ENCODE assay signal across 9 mouse cellular contexts in the genomic region with DNA sequence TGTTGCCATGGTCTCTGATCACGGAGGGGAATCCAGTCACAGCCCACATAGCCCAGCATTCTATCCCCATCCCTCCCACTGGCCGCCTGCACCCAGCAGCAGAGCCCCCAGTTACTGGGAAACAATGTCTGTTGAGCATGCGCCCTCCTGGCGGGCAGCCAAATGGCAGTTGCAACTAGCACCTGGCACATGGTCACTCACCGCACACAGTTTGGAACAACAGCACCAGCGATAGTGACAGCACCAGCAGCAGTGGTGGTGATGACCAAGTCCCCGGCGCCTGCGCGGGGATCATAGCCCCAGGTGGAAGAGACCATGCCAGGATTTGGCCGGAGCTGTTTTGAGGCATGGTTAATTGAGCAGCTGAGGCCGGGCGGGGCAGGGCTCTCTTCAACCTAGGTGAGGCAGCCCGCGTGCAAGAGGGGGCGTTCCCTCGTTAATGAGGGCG. TPM values are rescaled to one million over a fixed set of nuclear protein-coding genes. Genes with fewer than 3 reads are reported as not detected.
A peak's percentile ranks its signal among the peaks of the same experiment; 100 is the strongest.
DNase-seq lines count a peak whose midpoint lies in the region; ATAC-seq and TF ChIP-seq lines count a peak whose summit lies in the region.
"Had no signal": no experiment of that assay in that cellular context is flagged by ENCODE, and none has a peak within 500 bp of the region (broad histone marks: within the 10 kb centered on the region; RNA-seq: fewer than 3 reads in every experiment).

Gene Cd55b (minus strand): TSS at position 346 of the 448 bp plus-strand sequence.

- peaks cover 7% of the 10 kb centered on the region; the same call in 1 of the 2 replicates for H3K4me1 ChIP-seq in E14TG2a.4 (replicated peaks; ENCODE audit: low read depth, low read length)
- H3K4me1 ChIP-seq in embryonic facial prominence, embryonic 11.5 days (ENCODE audit: control insufficient read depth, insufficient read depth, low read length), result no peaks in the 10 kb centered on the region
- H3K4me1 ChIP-seq in hindbrain, embryonic 14.5 days (replicated peaks; ENCODE audit: control insufficient read depth, insufficient read depth, low read length), result no peaks in the 10 kb centered on the region
- H3K4me1 ChIP-seq in limb, embryonic 11.5 days (ENCODE audit: control insufficient read depth, insufficient read depth, low read length), result 0 out of 2 replicates have a peak, but pooled peaks cover 3% of the 10 kb centered on the region

- no peak for TF ChIP-seq CTCF in E14TG2a.4 (conservative IDR thresholded peaks at IDR 0.05; ENCODE audit: low read length)

- peak; percentile 6 to 12 for DNase-seq in frontal cortex, postnatal 10 days (ENCODE audit: low spot score in 2 of 2)
- no peak for DNase-seq in frontal cortex, adult 2 months (ENCODE audit: extremely low spot score in 1 of 2, low spot score in 1 of 2)
- DNase-seq in embryonic facial prominence, embryonic 11.5 days (ENCODE audit: low spot score), result no peak
- no peak for DNase-seq in hindbrain, embryonic 14.5 days (ENCODE audit: low spot score)
- peak; percentile 23 for DNase-seq in limb, embryonic 11.5 days (ENCODE audit: low spot score)
- DNase-seq in ovary, postnatal 14 days (ENCODE audit: low spot score), result peak; percentile 37

- peak within 1 kb of the TSS; percentile 49 for H3K4me3 ChIP-seq in E14TG2a.4 (replicated peaks; ENCODE audit: low read length)
- no peak within 1 kb of the TSS for H3K4me3 ChIP-seq in embryonic facial prominence, embryonic 11.5 days (ENCODE audit: low read depth, low read length)
- H3K4me3 ChIP-seq in hindbrain, embryonic 14.5 days (replicated peaks; ENCODE audit: low read length), result no peak within 1 kb of the TSS
- H3K4me3 ChIP-seq in limb, embryonic 11.5 days (ENCODE audit: low read depth, low read length), result no peak within 1 kb of the TSS
- H3K4me3 ChIP-seq: myocyte had no signal

- H3K9ac ChIP-seq in embryonic facial prominence, embryonic 11.5 days (replicated peaks; ENCODE audit: low read length), result no peak within 1 kb of the TSS
- no peak within 1 kb of the TSS for H3K9ac ChIP-seq in hindbrain, embryonic 14.5 days
- H3K9ac ChIP-seq in limb, embryonic 11.5 days (ENCODE audit: low read length), result no peak within 1 kb of the TSS

- H3K4me2 ChIP-seq in embryonic facial prominence, embryonic 11.5 days (ENCODE audit: low read depth, low read length), result no peak within 1 kb of the TSS
- no peak within 1 kb of the TSS for H3K4me2 ChIP-seq in hindbrain, embryonic 14.5 days (replicated peaks)
- H3K4me2 ChIP-seq in limb, embryonic 11.5 days (ENCODE audit: low read depth, severe bottlenecking), result no peak within 1 kb of the TSS

- WGBS in embryonic facial prominence, embryonic 11.5 days, result 61% methylated on average over 18 of the region's 18 CpGs
- 51% methylated on average over 18 of the region's 18 CpGs for WGBS in hindbrain, embryonic 14.5 days
- WGBS in limb, embryonic 11.5 days, result 48% methylated on average over 18 of the region's 18 CpGs

- no peak within 1 kb of the TSS for H3K27ac ChIP-seq in embryonic facial prominence, embryonic 11.5 days (replicated peaks; ENCODE audit: low read depth, low read length)
- no peak within 1 kb of the TSS for H3K27ac ChIP-seq in hindbrain, embryonic 14.5 days
- H3K27ac ChIP-seq in limb, embryonic 11.5 days (replicated peaks; ENCODE audit: low read depth, low read length), result no peak within 1 kb of the TSS

- no peaks in the 10 kb centered on the region for H3K9me3 ChIP-seq in E14TG2a.4 (ENCODE audit: low read length)
- no peaks in the 10 kb centered on the region for H3K9me3 ChIP-seq in embryonic facial prominence, embryonic 11.5 days (replicated peaks; ENCODE audit: control insufficient read depth, low read length)
- no peaks in the 10 kb centered on the region for H3K9me3 ChIP-seq in hindbrain, embryonic 14.5 days (ENCODE audit: control insufficient read depth, low read length)
- no peaks in the 10 kb centered on the region for H3K9me3 ChIP-seq in limb, embryonic 11.5 days (ENCODE audit: control insufficient read depth, low read length)

- no peaks in the 10 kb centered on the region for H3K36me3 ChIP-seq in E14TG2a.4 (ENCODE audit: insufficient read depth, low read length)
- H3K36me3 ChIP-seq in embryonic facial prominence, embryonic 11.5 days (replicated peaks; ENCODE audit: control insufficient read depth, insufficient read depth, low read depth, low read length), result no peaks in the 10 kb centered on the region
- H3K36me3 ChIP-seq in hindbrain, embryonic 14.5 days (replicated peaks; ENCODE audit: control insufficient read depth, insufficient read depth), result no peaks in the 10 kb centered on the region
- H3K36me3 ChIP-seq in limb, embryonic 11.5 days (ENCODE audit: control insufficient read depth, insufficient read depth, low read length), result no peaks in the 10 kb centered on the region

- 0 out of 2 replicates have a peak, but pooled peaks have one; percentile 29 for ATAC-seq in embryonic facial prominence, embryonic 11.5 days (replicated peaks; ENCODE audit: insufficient number of reproducible peaks, low FRiP score, low TSS enrichment, low read depth)
- peak; percentile 48; the same call in 1 of the 2 replicates for ATAC-seq in hindbrain, embryonic 14.5 days (ENCODE audit: low FRiP score)
- ATAC-seq in limb, embryonic 11.5 days (ENCODE audit: insufficient number of reproducible peaks, low FRiP score, low TSS enrichment, low read depth), result no peak
- no peak for ATAC-seq in activated CD4-positive, CD25-positive, alpha-beta regulatory T cell, adult 4 months

- peaks cover 9% of the 10 kb centered on the region; the same call in 1 of the 2 replicates for H3K27me3 ChIP-seq in E14TG2a.4 (ENCODE audit: insufficient read depth, low read length)
- no peaks in the 10 kb centered on the region for H3K27me3 ChIP-seq in embryonic facial prominence, embryonic 11.5 days (ENCODE audit: control insufficient read depth, insufficient read depth, low read length)
- no peaks in the 10 kb centered on the region for H3K27me3 ChIP-seq in hindbrain, embryonic 14.5 days (ENCODE audit: control insufficient read depth, insufficient read depth, low read length)
- H3K27me3 ChIP-seq in limb, embryonic 11.5 days (ENCODE audit: control insufficient read depth, insufficient read depth, low read length), result no peaks in the 10 kb centered on the region

RNA-seq across cellular contexts. Expression of gene Cd55b, which starts in this region (rescaled TPM):
- polyA plus RNA-seq in frontal cortex, adult 2 months (2012; rRNA removed), result not detected in 2 replicates
- not detected in 2 replicates for polyA plus RNA-seq in embryonic facial prominence, embryonic 11.5 days (2014; fragmentation: Nextera tagmentation; extraction: Ambion mirVana)
- not detected in 2 replicates for polyA plus RNA-seq in hindbrain, embryonic 14.5 days (2014; fragmentation: Nextera tagmentation; extraction: Ambion mirVana)
- polyA plus RNA-seq in limb, embryonic 11.5 days (2014; fragmentation: Nextera tagmentation; extraction: Ambion mirVana), result not detected in 2 replicates
- not detected for polyA plus RNA-seq in activated CD4-positive, CD25-positive, alpha-beta regulatory T cell, adult 4 months (2017; shearing (Covaris generic))
- polyA plus RNA-seq: myocyte had no signal

Comparison
In these comparisons a context has a peak if more than half of its experiments do, and no peak if none do; other contexts are left out.
1. DNase-seq: peak in frontal cortex, postnatal 10 days (2 of 2) and ovary, postnatal 14 days (single experiment); none in frontal cortex, adult 2 months (0 of 2), embryonic facial prominence, embryonic 11.5 days (single experiment) and hindbrain, embryonic 14.5 days (single experiment).
2. Peak in ATAC-seq in embryonic facial prominence, embryonic 11.5 days; RNA of the gene not detected or under 1 TPM.
3. Peak in ATAC-seq in hindbrain, embryonic 14.5 days; RNA of the gene not detected or under 1 TPM.
4. Peak in DNase-seq in limb, embryonic 11.5 days; RNA of the gene not detected or under 1 TPM.